Mouse (Mus musculus) bone marrow, adult 2 months (tissue): Measurements from ENCODE around the gene Tmx4.

ENCODE experiments used
- CTCF ChIP-seq: fragments of 200-500 bp; IDR thresholded peaks from 2 replicates; pipeline ENCODE4 v1.5.1; 2011; ENCODE audit warnings: low read length, control low read depth; ENCODE audit not compliant: control insufficient read depth, insufficient read depth
- POLR2A ChIP-seq: fragments of 200-500 bp; IDR thresholded peaks from 2 replicates; pipeline ENCODE4 v1.6.1; 2011; ENCODE audit warnings: low read depth, mild to moderate bottlenecking, control low read depth, low read length, borderline replicate concordance; ENCODE audit not compliant: control insufficient read depth

GRCm38 (mm10) chr2:134544321-134545065 is 99.5 kb downstream of the Tmx4 start:
- no peak for TF ChIP-seq CTCF
- TF ChIP-seq POLR2A: no peak
